Mouse (Mus musculus) kidney, embryonic 14.5 days (tissue): ENCODE data around the gene Samd4. TPM values are rescaled to one million over a fixed set of nuclear protein-coding genes. Genes with fewer than 3 reads are reported as not detected.

Experiments used
- ATAC-seq: fragments of 200-750 bp; cut with Nextera tagmentation; 2 replicates; pipeline ENCODE4 v1.8.0; 2017; ENCODE audit warnings: moderate number of reproducible peaks, mild to moderate bottlenecking, moderate TSS enrichment, moderate library complexity; ENCODE audit not compliant: low FRiP score, low TSS enrichment
- H3K27ac ChIP-seq: fragments of 300-500 bp; sonication (generic); 2 replicates; pipeline ENCODE4 v1.5.1; 2014; ENCODE audit warnings: low read depth, mild to moderate bottlenecking, low read length, moderate library complexity, mixed read lengths
- H3K27me3 ChIP-seq: fragments of 300-500 bp; sonication (generic); 2 replicates; pipeline ENCODE4 v1.6.1; 2014; ENCODE audit warnings: mild to moderate bottlenecking, low read length; ENCODE audit not compliant: control insufficient read depth, insufficient read depth
- H3K36me3 ChIP-seq: fragments of 300-500 bp; sonication (generic); 2 replicates; pipeline ENCODE4 v1.6.1; 2014; ENCODE audit warnings: low read length, mixed read lengths; ENCODE audit not compliant: control insufficient read depth, insufficient read depth
- H3K4me1 ChIP-seq: fragments of 300-500 bp; sonication (generic); 2 replicates; pipeline ENCODE4 v1.6.1; 2014; ENCODE audit warnings: low read length, mixed read lengths; ENCODE audit not compliant: control insufficient read depth, insufficient read depth
- H3K4me2 ChIP-seq: fragments of 300-500 bp; sonication (generic); replicated peaks from 2 replicates; pipeline ENCODE4 v1.6.1; 2014; ENCODE audit warnings: low read depth, mild to moderate bottlenecking, low read length
- H3K4me3 ChIP-seq: fragments of 300-500 bp; sonication (generic); 2 replicates; pipeline ENCODE4 v1.5.1; 2014; ENCODE audit warnings: mild to moderate bottlenecking, low read length
- H3K9ac ChIP-seq: fragments of 300-500 bp; sonication (generic); 2 replicates; pipeline ENCODE4 v1.6.1; 2014; ENCODE audit warnings: low read depth, mild to moderate bottlenecking, low read length, moderate library complexity
- H3K9me3 ChIP-seq: fragments of 300-500 bp; sonication (generic); 2 replicates; pipeline ENCODE4 v1.6.1; 2016; ENCODE audit warnings: low read length; ENCODE audit not compliant: control insufficient read depth
- WGBS: fragments of 180-500 bp; shearing (Covaris S2); extraction: QIAGEN DNeasy Blood & Tissue Kit; methylation state at CpG from one replicate; pipeline ENCODE4 v1.1.7; 2014; 5-methylcytosine and 5-hydroxymethylcytosine counted together
- polyA plus RNA-seq: library from polyadenylated mRNA; unstranded; fragments of >200 nt; fragmentation: Nextera tagmentation; extraction: Ambion mirVana; gene quantifications from 2 replicates; pipeline ENCODE4 v1.2.1, GENCODE M21; 2014

The Samd4 gene
- polyA plus RNA-seq, 1 experiment from 2014 or later: 2.6 TPM

- H3K9me3 ChIP-seq: no peaks in the 10 kb centered on the region
- H3K9ac ChIP-seq: no peak overlapping the region
- H3K4me3 ChIP-seq: no peak overlapping the region
- WGBS: 94% methylated on average over 5 of the region's 5 CpGs
- H3K36me3 ChIP-seq: no peaks in the 10 kb centered on the region
- H3K4me1 ChIP-seq: no peaks in the 10 kb centered on the region
- no peaks in the 10 kb centered on the region for H3K27me3 ChIP-seq
- ATAC-seq: no peak
- no peak overlapping the region for H3K4me2 ChIP-seq
- H3K27ac ChIP-seq: no peak overlapping the region
Measured at GRCm38 (mm10) chr14:46917136-46917535, 34.5 kb downstream of the Samd4 start.

- H3K4me1 ChIP-seq: no peaks in the 10 kb centered on the region
- no peak for ATAC-seq
- WGBS: 93% methylated on average over 3 of the region's 3 CpGs
Measured at GRCm38 (mm10) chr14:46917581-46917980, 34.9 kb downstream of the Samd4 start.

GRCm38 (mm10) chr14:46920496-46920895 lies 37.8 kb downstream of the Samd4 start:
- no peaks in the 10 kb centered on the region for H3K27me3 ChIP-seq
- 78% methylated on average over 5 of the region's 5 CpGs for WGBS
- H3K27ac ChIP-seq: no peak overlapping the region
- ATAC-seq: no peak
- H3K9me3 ChIP-seq: no peaks in the 10 kb centered on the region
- no peak overlapping the region for H3K9ac ChIP-seq
- H3K4me1 ChIP-seq: 0 out of 2 replicates have a peak, but pooled peaks cover 3% of the 10 kb centered on the region
- H3K4me3 ChIP-seq: no peak overlapping the region
- H3K36me3 ChIP-seq: no peaks in the 10 kb centered on the region
- H3K4me2 ChIP-seq: no peak overlapping the region

More at GRCm38 (mm10) chr14:46917581-46917980, 34.9 kb downstream of the Samd4 start:
- Histone ChIP-seq H3K27ac (no peak overlapping the region), H3K9me3 (no peaks in the 10 kb centered on the region), H3K36me3 (no peaks in the 10 kb centered on the region), H3K27me3 (no peaks in the 10 kb centered on the region), H3K9ac (no peak overlapping the region), H3K4me2 (no peak overlapping the region), H3K4me3 (no peak overlapping the region)

DNA sequence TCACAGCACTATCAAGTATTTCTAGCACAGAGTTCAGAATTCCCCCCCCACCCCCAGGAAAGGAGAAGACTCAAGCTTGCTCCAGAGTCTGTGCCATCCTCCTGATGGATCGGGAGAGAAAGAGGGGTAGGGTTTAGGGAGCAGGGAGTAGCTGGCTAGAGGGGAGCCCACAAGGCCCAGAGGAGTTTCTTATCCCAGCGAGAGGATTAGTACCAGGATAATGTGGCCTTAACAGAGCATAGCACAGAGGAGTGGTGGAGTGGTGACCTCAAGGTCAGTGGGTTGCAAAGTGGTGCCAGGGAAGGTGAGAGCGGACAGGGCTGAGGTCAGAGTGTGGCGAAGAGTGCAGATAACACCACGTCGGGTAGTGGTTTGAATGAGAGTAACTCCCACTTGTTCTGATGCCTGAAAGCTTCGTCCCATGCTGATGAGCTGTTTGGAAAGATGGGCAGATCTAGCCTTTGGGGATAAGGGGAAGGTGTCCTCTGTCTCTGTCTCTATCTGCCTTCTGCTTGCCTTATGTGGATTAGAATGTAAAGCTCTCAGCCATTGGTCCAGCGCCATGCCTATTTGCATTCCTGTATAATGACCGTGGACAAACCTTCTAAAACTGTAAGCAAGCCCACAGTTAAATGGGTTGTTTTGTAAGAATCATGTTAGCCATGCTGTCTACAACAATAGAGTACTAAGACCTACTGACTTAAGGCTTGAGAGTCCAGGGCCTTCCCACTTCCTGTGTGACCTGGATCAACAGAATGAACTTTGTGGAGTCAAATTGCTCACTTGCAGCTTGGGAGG lies 38.7 kb downstream of the Samd4 start:
- no peaks in the 10 kb centered on the region for H3K27me3 ChIP-seq
- H3K27ac ChIP-seq: no peak overlapping the region
- no peaks in the 10 kb centered on the region for H3K36me3 ChIP-seq
- no peak overlapping the region for H3K4me2 ChIP-seq
- WGBS: 71% methylated on average over 9 of the region's 9 CpGs
- no peaks in the 10 kb centered on the region for H3K9me3 ChIP-seq
- no peak overlapping the region for H3K9ac ChIP-seq
- peak; percentile 24; the same call in 1 of the 2 replicates for ATAC-seq
- H3K4me1 ChIP-seq: 0 out of 2 replicates have a peak, but pooled peaks cover 3% of the 10 kb centered on the region
- H3K4me3 ChIP-seq: no peak overlapping the region

GRCm38 (mm10) chr14:46923931-46924330 lies 41.3 kb downstream of the Samd4 start:
- 73% methylated on average over 10 of the region's 10 CpGs for WGBS
- Histone ChIP-seq H3K4me2 (no peak overlapping the region), H3K27ac (no peak overlapping the region), H3K4me3 (no peak overlapping the region), H3K9me3 (no peaks in the 10 kb centered on the region), H3K36me3 (no peaks in the 10 kb centered on the region), H3K4me1 (0 out of 2 replicates have a peak, but pooled peaks cover 3% of the 10 kb centered on the region), H3K27me3 (no peaks in the 10 kb centered on the region), H3K9ac (no peak overlapping the region)
- peak; percentile 60; the same call in 1 of the 2 replicates for ATAC-seq

- Histone ChIP-seq H3K4me3 (no peak overlapping the region), H3K9me3 (no peaks in the 10 kb centered on the region), H3K27ac (no peak overlapping the region), H3K4me2 (no peak overlapping the region), H3K27me3 (no peaks in the 10 kb centered on the region), H3K36me3 (no peaks in the 10 kb centered on the region), H3K9ac (no peak overlapping the region), H3K4me1 (0 out of 2 replicates have a peak, but pooled peaks cover 3% of the 10 kb centered on the region)
- no peak for ATAC-seq
- WGBS: 92% methylated on average over 5 of the region's 5 CpGs
Measured at GRCm38 (mm10) chr14:46924422-46924821, 41.8 kb downstream of the Samd4 start.

DNA sequence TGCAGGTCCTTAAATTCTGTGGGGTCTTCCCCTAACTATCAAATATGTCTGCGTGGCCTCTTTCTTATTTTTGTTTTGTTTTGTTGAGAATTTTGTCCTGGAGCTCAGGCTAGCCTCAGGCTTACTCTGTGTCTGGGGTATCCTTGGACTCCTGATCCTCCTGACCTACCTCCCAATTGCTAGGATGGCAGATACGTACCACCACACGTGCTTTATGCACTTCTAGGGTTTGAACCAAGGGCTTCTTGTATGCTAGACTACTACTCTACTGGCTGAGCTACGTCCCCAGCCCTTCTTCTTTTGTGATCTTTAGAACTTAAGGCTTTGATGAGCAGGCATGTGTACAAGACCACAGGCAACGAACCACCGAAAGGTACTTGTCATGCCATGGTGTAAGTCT lies 45.9 kb downstream of the Samd4 start:
- no peaks in the 10 kb centered on the region for H3K36me3 ChIP-seq
- WGBS: 93% methylated on average over 6 of the region's 6 CpGs
- no peak for ATAC-seq
- no peaks in the 10 kb centered on the region for H3K27me3 ChIP-seq
- no peaks in the 10 kb centered on the region for H3K9me3 ChIP-seq
- 0 out of 2 replicates have a peak, but pooled peaks cover 3% of the 10 kb centered on the region for H3K4me1 ChIP-seq
- H3K27ac ChIP-seq: no peak overlapping the region
- no peak overlapping the region for H3K9ac ChIP-seq
- H3K4me2 ChIP-seq: no peak overlapping the region
- no peak overlapping the region for H3K4me3 ChIP-seq

DNA sequence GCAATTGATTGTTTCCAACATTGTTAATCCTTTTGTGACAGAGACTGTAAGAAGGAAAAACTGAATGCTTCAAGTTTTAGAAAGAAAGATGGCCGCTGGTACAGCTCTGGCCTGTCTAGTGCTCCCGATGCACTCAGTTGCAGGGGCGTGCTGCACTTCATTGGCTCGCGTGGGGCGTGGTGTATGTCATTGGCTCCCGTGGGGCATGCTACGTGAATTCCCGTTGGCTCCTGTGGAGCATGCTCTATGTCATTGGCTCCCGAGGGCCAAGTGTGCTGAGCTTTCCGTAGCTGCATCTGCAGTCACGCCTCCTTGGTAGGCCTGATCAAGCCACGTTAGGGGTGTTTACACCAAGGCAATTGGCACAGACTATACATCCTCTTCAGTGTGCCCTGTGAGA lies 49.5 kb downstream of the Samd4 start:
- H3K27me3 ChIP-seq: no peaks in the 10 kb centered on the region
- H3K27ac ChIP-seq: no peak overlapping the region
- no peaks in the 10 kb centered on the region for H3K4me1 ChIP-seq
- WGBS: 92% methylated on average over 13 of the region's 13 CpGs
- no peak for ATAC-seq
- no peak overlapping the region for H3K4me3 ChIP-seq
- H3K9ac ChIP-seq: no peak overlapping the region
- no peaks in the 10 kb centered on the region for H3K36me3 ChIP-seq
- H3K9me3 ChIP-seq: no peaks in the 10 kb centered on the region
- H3K4me2 ChIP-seq: no peak overlapping the region

DNA sequence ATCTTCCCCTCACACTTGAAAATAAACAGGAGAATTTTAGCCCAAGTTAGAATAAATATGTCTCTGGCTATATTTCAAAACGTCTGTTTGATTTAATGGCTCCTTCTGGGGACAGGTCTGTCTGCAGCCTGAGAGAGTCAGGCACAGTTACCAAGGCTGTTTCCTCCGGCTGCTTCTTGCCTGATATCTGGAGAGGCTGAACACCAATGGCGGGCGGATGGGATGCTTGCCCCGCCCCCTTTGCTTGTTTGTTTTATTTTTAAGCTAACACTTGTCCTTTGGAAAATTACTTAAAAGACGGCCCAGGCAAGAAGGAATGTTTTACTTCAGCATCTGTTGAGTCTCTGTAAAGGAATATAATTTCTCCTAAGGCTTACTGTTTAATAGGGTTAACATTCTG lies 50.1 kb downstream of the Samd4 start:
- no peak overlapping the region for H3K9ac ChIP-seq
- no peak for ATAC-seq
- H3K4me1 ChIP-seq: no peaks in the 10 kb centered on the region
- WGBS: 38% methylated on average over 6 of the region's 6 CpGs
- H3K27me3 ChIP-seq: no peaks in the 10 kb centered on the region
- no peaks in the 10 kb centered on the region for H3K9me3 ChIP-seq
- H3K27ac ChIP-seq: no peak overlapping the region
- H3K4me3 ChIP-seq: no peak overlapping the region
- H3K36me3 ChIP-seq: no peaks in the 10 kb centered on the region
- H3K4me2 ChIP-seq: no peak overlapping the region
